Mouse (Mus musculus) forebrain, embryonic 12.5 days (tissue): ENCODE results near the gene Bdkrb2. TPM values are rescaled to one million over a fixed set of nuclear protein-coding genes. Genes with fewer than 3 reads are reported as not detected.

Experiments used
- ATAC-seq: fragments of 200-750 bp; cut with Nextera tagmentation; 2 replicates; pipeline ENCODE4 v1.8.0; 2017; ENCODE audit warnings: moderate TSS enrichment; ENCODE audit not compliant: low FRiP score
- H3K27ac ChIP-seq: fragments of 300-500 bp; sonication (generic); 2 replicates; pipeline ENCODE4 v1.5.1; 2016; ENCODE audit warnings: mild to moderate bottlenecking
- H3K27me3 ChIP-seq: fragments of 300-500 bp; sonication (generic); 2 replicates; pipeline ENCODE4 v1.6.1; 2016; ENCODE audit warnings: mild to moderate bottlenecking
- H3K36me3 ChIP-seq: fragments of 300-500 bp; sonication (generic); replicated peaks from 2 replicates; pipeline ENCODE4 v1.6.1; 2016; ENCODE audit warnings: mild to moderate bottlenecking
- H3K4me1 ChIP-seq: fragments of 300-500 bp; sonication (generic); 2 replicates; pipeline ENCODE4 v1.6.1; 2016
- H3K4me2 ChIP-seq: fragments of 300-500 bp; sonication (generic); 2 replicates; pipeline ENCODE4 v1.6.1; 2016; ENCODE audit warnings: mild to moderate bottlenecking, moderate library complexity
- H3K4me3 ChIP-seq: fragments of 300-500 bp; sonication (generic); replicated peaks from 2 replicates; pipeline ENCODE4 v1.5.1; 2016; ENCODE audit warnings: mild to moderate bottlenecking
- H3K9ac ChIP-seq: fragments of 300-500 bp; sonication (generic); 2 replicates; pipeline ENCODE4 v1.6.1; 2016; ENCODE audit warnings: mild to moderate bottlenecking
- H3K9me3 ChIP-seq: fragments of 300-500 bp; sonication (generic); 2 replicates; pipeline ENCODE4 v1.6.1; 2016
- WGBS: fragments of 180-500 bp; shearing (Covaris S2); methylation state at CpG from one replicate; pipeline ENCODE4 v1.1.7; 2016; 5-methylcytosine and 5-hydroxymethylcytosine counted together
- polyA plus RNA-seq: library from polyadenylated mRNA; unstranded; fragments of >200 nt; fragmentation: Nextera tagmentation; extraction: Ambion mirVana; gene quantifications from 2 replicates; pipeline ENCODE4 v1.2.1, GENCODE M21; 2016

Gene Bdkrb2
- polyA plus RNA-seq, 1 experiment from 2014 or later = 0.40 TPM

DNA sequence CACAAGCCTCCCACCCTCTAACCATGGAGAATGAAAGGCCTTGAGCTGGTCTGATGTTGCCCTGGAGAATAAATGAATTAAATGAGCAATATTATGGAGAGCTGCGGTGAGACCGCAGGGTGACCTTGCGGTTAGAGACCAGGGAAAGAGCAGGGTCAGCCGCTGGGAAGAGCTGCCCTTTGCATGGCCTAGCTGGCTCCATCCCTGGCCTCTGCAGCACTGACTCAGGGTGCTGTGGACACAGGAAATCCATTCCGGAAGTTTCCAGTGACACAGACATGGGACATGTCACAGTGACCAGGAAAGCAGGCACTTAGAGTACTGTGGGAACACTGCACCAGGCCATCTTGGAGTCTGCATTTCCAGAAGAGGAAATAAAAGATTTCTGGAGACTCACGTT, 14.1 kb upstream of the Bdkrb2 start:
- Histone ChIP-seq H3K9me3 (no peaks in the 10 kb centered on the region), H3K27ac (no peak overlapping the region), H3K36me3 (no peaks in the 10 kb centered on the region), H3K9ac (no peak overlapping the region), H3K27me3 (0 out of 2 replicates have a peak, but pooled peaks cover 10% of the 10 kb centered on the region), H3K4me3 (no peak overlapping the region), H3K4me2 (no peak overlapping the region), H3K4me1 (peaks cover 10% of the 10 kb centered on the region)
- ATAC-seq = no peak
- 92% methylated on average over 6 of the region's 6 CpGs for WGBS

GRCm38 (mm10) chr12:105549835-105550802, 12.9 kb upstream of the Bdkrb2 start:
- Histone ChIP-seq H3K4me3 (no peak overlapping the region), H3K27ac (no peak overlapping the region), H3K9ac (no peak overlapping the region), H3K36me3 (no peaks in the 10 kb centered on the region), H3K27me3 (0 out of 2 replicates have a peak, but pooled peaks cover 10% of the 10 kb centered on the region), H3K9me3 (no peaks in the 10 kb centered on the region), H3K4me2 (no peak overlapping the region), H3K4me1 (peaks cover 10% of the 10 kb centered on the region)
- WGBS = 82% methylated on average over 4 of the region's 4 CpGs
- no peak for ATAC-seq

- no peaks in the 10 kb centered on the region for H3K4me1 ChIP-seq
- ATAC-seq = no peak
- H3K9me3 ChIP-seq = no peaks in the 10 kb centered on the region
- no peak overlapping the region for H3K27ac ChIP-seq
- H3K4me2 ChIP-seq = no peak overlapping the region
- H3K9ac ChIP-seq = no peak overlapping the region
- no peak overlapping the region for H3K4me3 ChIP-seq
- H3K27me3 ChIP-seq = 0 out of 2 replicates have a peak, but pooled peaks cover 9% of the 10 kb centered on the region
- no peaks in the 10 kb centered on the region for H3K36me3 ChIP-seq
- 76% methylated on average over 6 of the region's 6 CpGs for WGBS
Measured at GRCm38 (mm10) chr12:105551551-105551989, 11.5 kb upstream of the Bdkrb2 start.

- H3K27ac ChIP-seq = no peak overlapping the region
- no peaks in the 10 kb centered on the region for H3K27me3 ChIP-seq
- no peaks in the 10 kb centered on the region for H3K4me1 ChIP-seq
- H3K4me3 ChIP-seq = no peak overlapping the region
- H3K4me2 ChIP-seq = no peak overlapping the region
- H3K9ac ChIP-seq = no peak overlapping the region
- 82% methylated on average over 8 of the region's 8 CpGs for WGBS
- ATAC-seq = no peak
- no peaks in the 10 kb centered on the region for H3K36me3 ChIP-seq
- no peaks in the 10 kb centered on the region for H3K9me3 ChIP-seq
Measured at GRCm38 (mm10) chr12:105554151-105554772, 8.8 kb upstream of the Bdkrb2 start.

- Histone ChIP-seq H3K27me3 (no peaks in the 10 kb centered on the region), H3K27ac (no peak overlapping the region), H3K4me2 (no peak overlapping the region), H3K36me3 (no peaks in the 10 kb centered on the region), H3K9ac (no peak overlapping the region), H3K4me1 (no peaks in the 10 kb centered on the region), H3K9me3 (no peaks in the 10 kb centered on the region), H3K4me3 (no peak overlapping the region)
- ATAC-seq = no peak
- 74% methylated on average over 5 of the region's 5 CpGs for WGBS
Measured at GRCm38 (mm10) chr12:105555172-105555571, 7.9 kb upstream of the Bdkrb2 start.

DNA sequence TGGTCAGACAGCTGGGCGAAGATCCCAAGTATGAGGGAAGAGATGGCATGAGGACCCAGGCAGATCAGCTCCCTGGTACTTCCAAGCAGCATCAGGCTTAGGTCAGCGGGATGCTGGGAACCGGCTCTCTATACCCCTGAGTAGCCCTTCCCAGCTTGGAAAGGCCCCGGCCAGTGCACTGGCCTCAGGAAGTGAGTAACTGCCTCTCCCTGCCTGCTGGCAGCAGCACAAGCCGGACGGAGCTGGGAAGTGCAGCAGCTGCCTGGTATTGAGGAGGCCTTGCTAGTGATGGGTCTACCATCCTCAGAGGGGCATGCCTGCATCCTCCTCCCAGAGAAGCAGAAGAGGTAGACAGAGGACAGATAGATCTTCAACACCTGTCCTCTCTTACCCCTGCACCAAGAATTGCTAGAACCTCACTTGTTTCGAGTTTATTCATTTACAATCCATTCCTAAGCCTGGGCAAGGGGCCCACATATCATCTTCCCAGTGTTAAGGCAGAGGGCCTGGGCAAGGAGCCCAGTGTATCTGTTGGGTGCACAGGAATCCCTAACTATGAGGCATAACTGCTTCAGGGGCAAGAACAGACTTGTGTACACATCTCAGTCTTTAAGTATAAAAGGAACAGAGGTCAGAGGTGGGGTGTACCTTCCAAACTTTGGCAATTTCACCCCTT, 5.6 kb upstream of the Bdkrb2 start:
- H3K4me1 ChIP-seq = 0 out of 2 replicates have a peak, but pooled peaks cover 6% of the 10 kb centered on the region
- 76% methylated on average over 7 of the region's 7 CpGs for WGBS
- no peak for ATAC-seq
- no peak overlapping the region for H3K4me3 ChIP-seq
- H3K9ac ChIP-seq = no peak overlapping the region
- H3K4me2 ChIP-seq = no peak overlapping the region
- H3K27ac ChIP-seq = no peak overlapping the region
- peaks cover 20% of the 10 kb centered on the region for H3K27me3 ChIP-seq
- H3K9me3 ChIP-seq = no peaks in the 10 kb centered on the region
- H3K36me3 ChIP-seq = no peaks in the 10 kb centered on the region

- Histone ChIP-seq H3K4me1 (peaks cover 24% of the 10 kb centered on the region), H3K4me3 (no peak overlapping the region), H3K27ac (no peak overlapping the region), H3K4me2 (no peak overlapping the region), H3K9me3 (no peaks in the 10 kb centered on the region), H3K9ac (no peak overlapping the region), H3K27me3 (peaks cover 54% of the 10 kb centered on the region), H3K36me3 (no peaks in the 10 kb centered on the region)
- no peak for ATAC-seq
- WGBS = 46% methylated on average over 8 of the region's 8 CpGs
Measured at GRCm38 (mm10) chr12:105561007-105561534, 2.0 kb upstream of the Bdkrb2 start.

GRCm38 (mm10) chr12:105562056-105562820, 788 bp upstream of the Bdkrb2 start:
- ATAC-seq = no peak
- peak overlapping the region; percentile 39 for H3K4me3 ChIP-seq
- 32% methylated on average over 8 of the region's 8 CpGs for WGBS
- H3K27me3 ChIP-seq = peaks cover 54% of the 10 kb centered on the region
- H3K4me1 ChIP-seq = peaks cover 24% of the 10 kb centered on the region
- H3K9ac ChIP-seq = no peak overlapping the region
- H3K27ac ChIP-seq = no peak overlapping the region
- H3K4me2 ChIP-seq = peak overlapping the region; percentile 73
- H3K36me3 ChIP-seq = no peaks in the 10 kb centered on the region
- H3K9me3 ChIP-seq = no peaks in the 10 kb centered on the region

DNA sequence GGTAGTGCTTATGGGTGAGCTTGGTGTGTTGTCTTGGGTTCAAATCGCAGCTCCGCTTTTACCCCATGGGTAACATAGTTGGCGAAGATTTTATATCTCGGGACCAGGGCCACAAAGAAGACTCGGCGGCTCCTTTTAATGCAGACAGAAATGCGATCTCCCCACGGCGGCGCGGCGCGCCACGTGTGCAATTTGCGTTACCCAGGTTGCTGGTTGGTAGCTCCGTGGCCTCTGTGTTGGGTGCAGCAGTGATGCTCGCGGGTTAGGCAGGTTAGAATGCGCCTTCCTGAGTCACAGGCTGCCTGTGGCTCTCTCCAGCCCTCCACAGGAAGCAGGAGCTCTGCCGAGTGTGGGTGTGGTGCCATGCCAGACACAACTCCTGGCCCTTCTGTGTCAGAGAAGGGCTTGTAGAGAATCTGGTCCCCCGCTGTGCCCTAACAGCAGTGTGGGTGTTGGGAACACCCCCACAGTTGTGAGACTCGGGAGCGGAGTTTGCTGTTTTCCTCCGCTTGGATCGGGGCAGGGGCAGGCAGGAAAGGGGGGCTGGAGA, 775 bp downstream of the Bdkrb2 start:
- no peaks in the 10 kb centered on the region for H3K36me3 ChIP-seq
- no peak overlapping the region for H3K9ac ChIP-seq
- peaks cover 54% of the 10 kb centered on the region for H3K27me3 ChIP-seq
- no peaks in the 10 kb centered on the region for H3K9me3 ChIP-seq
- H3K4me3 ChIP-seq = peak overlapping the region; percentile 39
- no peak overlapping the region for H3K27ac ChIP-seq
- peaks cover 24% of the 10 kb centered on the region for H3K4me1 ChIP-seq
- 11% methylated on average over 25 of the region's 25 CpGs for WGBS
- ATAC-seq = no peak
- H3K4me2 ChIP-seq = peak overlapping the region; percentile 73

- H3K9me3 ChIP-seq = no peaks in the 10 kb centered on the region
- peaks cover 54% of the 10 kb centered on the region for H3K27me3 ChIP-seq
Measured at GRCm38 (mm10) chr12:105565221-105565620, 2.2 kb downstream of the Bdkrb2 start.

DNA sequence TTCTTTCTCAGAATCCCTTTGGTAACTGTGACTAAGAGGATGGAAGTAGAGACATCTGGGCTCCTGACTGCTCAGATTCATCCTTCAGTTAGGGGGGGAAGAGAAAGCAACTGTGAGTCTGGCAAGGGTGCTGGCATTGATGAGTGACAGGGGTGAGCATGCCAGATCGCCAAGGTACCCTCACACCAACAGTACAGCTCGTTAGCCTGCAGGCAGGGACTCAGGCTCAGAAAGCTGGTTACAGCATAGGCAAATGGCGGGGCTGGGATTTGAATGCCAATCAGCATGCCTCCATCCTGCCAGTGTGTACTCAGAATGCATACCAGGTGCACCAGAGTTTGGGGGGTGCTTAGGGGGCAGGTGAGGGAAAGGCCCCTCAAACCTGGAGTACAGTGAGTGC, 8.8 kb downstream of the Bdkrb2 start:
- no peaks in the 10 kb centered on the region for H3K4me1 ChIP-seq
- H3K9me3 ChIP-seq = no peaks in the 10 kb centered on the region
- H3K27me3 ChIP-seq = no peaks in the 10 kb centered on the region
- no peaks in the 10 kb centered on the region for H3K36me3 ChIP-seq
- no peak overlapping the region for H3K4me3 ChIP-seq
- no peak for ATAC-seq
- H3K27ac ChIP-seq = no peak overlapping the region
- H3K9ac ChIP-seq = no peak overlapping the region
- no peak overlapping the region for H3K4me2 ChIP-seq
- WGBS = 57% methylated on average over 3 of the region's 3 CpGs

More at GRCm38 (mm10) chr12:105565221-105565620, 2.2 kb downstream of the Bdkrb2 start:
- WGBS = 85% methylated on average over 5 of the region's 5 CpGs
- Histone ChIP-seq H3K4me3 (no peak overlapping the region), H3K4me1 (peaks cover 24% of the 10 kb centered on the region), H3K9ac (no peak overlapping the region), H3K4me2 (no peak overlapping the region), H3K36me3 (no peaks in the 10 kb centered on the region), H3K27ac (no peak overlapping the region)
- no peak for ATAC-seq
